Mouse (Mus musculus) thymus, postnatal 36 days (tissue): ENCODE results near the gene Gak.
"Not testable (repeated sequence)": the region's sequence is repeated elsewhere in the genome, so short reads cannot be mapped to it uniquely, and the experiment has no call there.

Source experiments
- DNase-seq, 2 experiments: peaks; one replicate each; pipeline ENCODE4 v3.0.0; 2022; ENCODE audit warnings: mixed read lengths in 2 of 2

Gak gene

GRCm38 (mm10) chr5:108655891-108656650 lies 26.5 kb upstream of the Gak start:
- DNase-seq: no peak

- no peak for DNase-seq
Observed at GRCm38 (mm10) chr5:108655381-108655780, 25.8 kb upstream of the Gak start.

GRCm38 (mm10) chr5:108654444-108654990 lies 25.0 kb upstream of the Gak start:
- no peak for DNase-seq

- no peak for DNase-seq
Observed at GRCm38 (mm10) chr5:108653341-108653740, 23.8 kb upstream of the Gak start.

- DNase-seq: peak; percentile 42 to 48
Observed at GRCm38 (mm10) chr5:108651823-108652222, 22.3 kb upstream of the Gak start.

- no peak for DNase-seq
Observed at GRCm38 (mm10) chr5:108651136-108651720, 21.7 kb upstream of the Gak start.

- no peak for DNase-seq
Observed at GRCm38 (mm10) chr5:108650341-108650740, 20.8 kb upstream of the Gak start.

- DNase-seq: no peak
Observed at GRCm38 (mm10) chr5:108648937-108649576, 19.5 kb upstream of the Gak start.

- DNase-seq: no peak
Observed at GRCm38 (mm10) chr5:108647820-108648465, 18.4 kb upstream of the Gak start.

- no peak for DNase-seq
Observed at GRCm38 (mm10) chr5:108647311-108647710, 17.8 kb upstream of the Gak start.

GRCm38 (mm10) chr5:108646343-108646660 lies 16.7 kb upstream of the Gak start:
- no peak for DNase-seq

- DNase-seq: no peak
Observed at GRCm38 (mm10) chr5:108645651-108646342, 16.2 kb upstream of the Gak start.

GRCm38 (mm10) chr5:108643674-108644073 lies 14.1 kb upstream of the Gak start:
- DNase-seq: no peak

GRCm38 (mm10) chr5:108636172-108636571 lies 6.6 kb upstream of the Gak start:
- DNase-seq: no peak

- not testable (repeated sequence) for DNase-seq
Observed at GRCm38 (mm10) chr5:108634088-108634487, 4.5 kb upstream of the Gak start.

GRCm38 (mm10) chr5:108633676-108634075 lies 4.1 kb upstream of the Gak start:
- no peak for DNase-seq

- DNase-seq: peak in 1 of 2 experiments; percentile 27
Observed at GRCm38 (mm10) chr5:108628891-108629633, 493 bp downstream of the Gak start.

- no peak for DNase-seq
Observed at GRCm38 (mm10) chr5:108626050-108626660, 3.4 kb downstream of the Gak start.

GRCm38 (mm10) chr5:108621870-108622269 lies 7.7 kb downstream of the Gak start:
- DNase-seq: no peak

- no peak for DNase-seq
Observed at GRCm38 (mm10) chr5:108610426-108610825, 19.1 kb downstream of the Gak start.

- DNase-seq: no peak
Observed at GRCm38 (mm10) chr5:108602537-108602936, 27.0 kb downstream of the Gak start.

- no peak for DNase-seq
Observed at GRCm38 (mm10) chr5:108599923-108600322, 29.6 kb downstream of the Gak start.
